Mouse (Mus musculus): Measurements from ENCODE around the gene Ppp1r12c. TPM values are rescaled to one million over a fixed set of nuclear protein-coding genes. Genes with fewer than 3 reads are reported as not detected.
"Not testable (repeated sequence)": the region's sequence is repeated elsewhere in the genome, so short reads cannot be mapped to it uniquely, and the experiment has no call there.

The Ppp1r12c gene
- total RNA-seq (2021), result 100 to 1,000 TPM; 173 to 177 TPM
- long read RNA-seq, experiment 1, transcript Ppp1r12c-201 (22 exons, 2,983 nt), result major isoform, 174 of 298 reads
- long read RNA-seq, experiment 1, transcript Ppp1r12c-202 (22 exons, 2,667 nt), result minor isoform, 52 of 298 reads
- long read RNA-seq, experiment 1, partial matches to known transcripts, result 13 of 298 reads
- long read RNA-seq, experiment 1, other reads (novel, unspliced or antisense), result 59 of 298 reads
- long read RNA-seq, experiment 2, transcript Ppp1r12c-201 (22 exons, 2,983 nt), result major isoform, 140 of 255 reads
- long read RNA-seq, experiment 2, transcript Ppp1r12c-202 (22 exons, 2,667 nt), result minor isoform, 31 of 255 reads
- long read RNA-seq, experiment 2, partial matches to known transcripts, result 13 of 255 reads
- long read RNA-seq, experiment 2, other reads (novel, unspliced or antisense), result 71 of 255 reads

DNA sequence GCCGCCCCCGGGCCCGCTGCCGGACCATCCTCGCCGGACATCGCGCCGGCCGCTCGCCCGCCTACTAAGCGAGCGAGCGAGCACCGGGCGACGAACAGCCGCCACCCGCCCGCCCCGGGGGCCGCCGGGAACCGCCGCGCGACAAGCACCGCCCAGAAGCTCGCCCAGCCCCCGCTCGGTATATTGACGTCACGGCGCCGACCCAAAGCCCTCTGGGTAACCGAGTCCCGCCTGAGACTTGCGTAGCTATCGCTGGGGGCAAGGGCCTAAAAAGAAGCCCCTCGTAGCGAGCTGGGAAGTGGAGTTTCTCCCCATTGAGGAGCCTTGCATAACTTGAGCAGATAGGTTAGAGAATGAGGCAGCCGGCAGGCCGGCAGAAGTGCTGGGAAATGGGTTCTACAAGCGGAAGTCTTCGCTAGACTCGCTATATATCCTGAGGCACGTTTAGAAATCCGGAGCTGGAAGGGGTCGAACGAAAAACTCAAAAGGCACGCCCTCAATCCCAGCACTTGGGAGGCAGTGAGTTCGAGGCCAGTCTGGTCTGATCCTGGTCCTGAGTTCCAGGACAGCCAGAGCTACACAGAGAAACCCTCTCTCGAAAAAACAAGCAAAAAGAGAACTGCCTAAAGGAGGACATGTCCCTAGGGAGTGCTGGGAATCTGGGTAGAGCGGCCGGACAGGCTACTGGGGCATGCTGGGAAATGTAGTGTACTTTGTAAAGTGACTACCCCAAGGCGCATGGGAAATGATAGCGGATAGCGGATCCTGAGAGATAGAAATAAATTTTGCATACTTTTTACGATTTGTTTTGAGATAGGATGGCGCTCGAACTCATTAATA, at the start of gene Ppp1r12c:
Gene Ppp1r12c (minus strand): TSS at position 123 of the 840 bp plus-strand sequence.
- peak within 1 kb of the TSS; percentile 91 for H3K4me3 ChIP-seq
- peak within 1 kb of the TSS; percentile 89 for H3K27ac ChIP-seq
- DNase-seq (ENCODE audit: extremely low spot score in 1 of 2, low spot score in 2 of 2), result peak; percentile 96 to 98
- intact Hi-C loops (cut with DNase I), result loop anchor here (5.0 to 10.0 kb wide), 2 partner anchors 367 to 561 kb away; partner anchors contain the start of genes Leng8 and U2af2
- TF ChIP-seq CTCF (IDR thresholded peaks at IDR 0.05), result no peak

DNA sequence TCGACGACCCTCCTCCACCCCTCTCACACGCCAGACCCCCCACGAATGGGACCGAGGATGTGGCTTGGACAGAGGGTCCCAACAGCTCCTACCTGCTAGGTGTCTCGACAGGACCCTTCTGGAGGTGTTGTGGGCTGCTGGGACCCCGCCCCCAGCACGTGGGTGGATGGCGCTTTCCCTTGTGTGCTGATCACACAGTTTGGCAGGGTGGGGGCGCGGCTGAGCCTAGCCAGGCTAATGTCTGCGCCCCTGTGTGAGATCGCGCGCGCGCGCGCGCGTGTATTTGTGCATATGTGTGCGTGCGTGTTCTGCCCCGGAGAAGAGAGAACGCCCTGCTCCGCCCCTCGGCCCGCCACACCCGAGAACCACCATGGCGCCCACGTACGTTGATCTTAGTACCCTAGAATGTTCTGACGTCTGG, 45.8 kb upstream of the Ppp1r12c start, which contains the start of gene Syt5:
Gene Syt5 (minus strand): TSS at position 321 of the 421 bp plus-strand sequence.
- no peak for TF ChIP-seq CTCF (IDR thresholded peaks at IDR 0.05)
- intact Hi-C loops (cut with DNase I), result no loop called here

GRCm38 (mm10) chr7:4546591-4547131, 45.2 kb upstream of the Ppp1r12c start:
- peak; percentile 95 to 98 for DNase-seq (ENCODE audit: extremely low spot score in 1 of 2, low spot score in 2 of 2)
- Histone ChIP-seq H3K4me3 (peak overlapping the region; percentile 67), H3K27ac (peak overlapping the region; percentile 97)
- no peak; the same call in 1 of the 2 replicates for TF ChIP-seq CTCF (IDR thresholded peaks at IDR 0.05)
- intact Hi-C loops (cut with DNase I), result no loop called here

More for the DNA sequence above, 45.8 kb upstream of the Ppp1r12c start, which contains the start of gene Syt5:
- DNase-seq (ENCODE audit: extremely low spot score in 1 of 2, low spot score in 2 of 2), result peak; percentile 67 to 79
- peak within 1 kb of the TSS; percentile 67 for H3K4me3 ChIP-seq
- peak within 1 kb of the TSS; percentile 97 for H3K27ac ChIP-seq

DNA sequence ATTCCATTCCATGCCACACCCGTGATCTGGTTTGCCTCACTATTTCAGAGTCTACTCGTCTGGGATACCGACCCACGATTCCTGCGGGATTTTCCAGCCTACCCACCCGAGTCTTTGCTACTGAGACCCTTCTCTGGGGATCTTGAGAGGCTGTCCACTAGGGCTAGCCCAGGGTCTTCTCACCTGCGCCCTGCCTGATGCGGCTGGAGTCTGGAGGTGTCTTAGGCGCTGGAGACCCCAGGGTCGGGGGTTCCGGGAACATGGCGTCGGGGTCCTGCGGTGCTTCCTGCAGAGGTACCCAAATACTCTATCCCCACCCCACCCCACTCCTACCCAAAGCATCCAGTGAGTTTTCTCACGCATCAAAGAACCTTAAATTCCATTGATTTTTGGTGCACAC, 44.6 kb upstream of the Ppp1r12c start:
- no peak for TF ChIP-seq CTCF (IDR thresholded peaks at IDR 0.05)
- intact Hi-C loops (cut with DNase I), result no loop called here
- DNase-seq (ENCODE audit: extremely low spot score in 1 of 2, low spot score in 2 of 2), result no peak
- Histone ChIP-seq H3K27ac (peak overlapping the region; percentile 97), H3K4me3 (peak overlapping the region; percentile 67)

GRCm38 (mm10) chr7:4542013-4542412, 40.5 kb upstream of the Ppp1r12c start:
- Histone ChIP-seq H3K4me3 (no peak overlapping the region), H3K27ac (no peak overlapping the region)
- intact Hi-C loops (cut with DNase I), result no loop called here
- no peak for DNase-seq (ENCODE audit: extremely low spot score in 1 of 2, low spot score in 2 of 2)
- no peak for TF ChIP-seq CTCF (IDR thresholded peaks at IDR 0.05)

DNA sequence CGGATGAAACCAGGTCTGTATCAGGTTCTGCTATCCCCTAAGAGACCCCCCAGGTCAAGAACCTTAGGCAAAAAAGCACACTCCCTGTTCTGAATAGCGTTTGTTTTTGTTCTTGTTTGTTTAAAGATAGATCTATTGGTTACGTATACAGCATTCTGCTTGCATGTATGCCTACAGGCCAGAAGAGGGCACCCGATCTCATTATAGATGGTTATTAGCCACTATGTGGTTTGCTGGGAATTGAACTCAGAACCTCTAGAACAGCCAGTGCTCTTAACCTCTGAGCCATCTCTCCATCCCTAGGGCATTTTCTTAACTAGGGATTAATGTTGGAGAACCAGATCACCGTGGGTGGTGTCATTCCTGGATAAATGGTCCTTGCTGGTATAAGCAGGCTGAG, 39.9 kb upstream of the Ppp1r12c start:
- intact Hi-C loops (cut with DNase I), result no loop called here
- peak; percentile 29; the same call in 1 of the 2 replicates for TF ChIP-seq CTCF (IDR thresholded peaks at IDR 0.05)

GRCm38 (mm10) chr7:4539019-4539418, 37.5 kb upstream of the Ppp1r12c start:
- no peak for TF ChIP-seq CTCF (IDR thresholded peaks at IDR 0.05)
- intact Hi-C loops (cut with DNase I), result no loop called here
- H3K4me3 ChIP-seq, result no peak overlapping the region
- no peak overlapping the region for H3K27ac ChIP-seq
- DNase-seq (ENCODE audit: extremely low spot score in 1 of 2, low spot score in 2 of 2), result no peak

More for the DNA sequence above, 39.9 kb upstream of the Ppp1r12c start:
- Histone ChIP-seq H3K4me3 (no peak overlapping the region), H3K27ac (no peak overlapping the region)
- no peak for DNase-seq (ENCODE audit: extremely low spot score in 1 of 2, low spot score in 2 of 2)

- intact Hi-C loops (cut with DNase I), result no loop called here
- Histone ChIP-seq H3K27ac (no peak overlapping the region), H3K4me3 (no peak overlapping the region)
- TF ChIP-seq CTCF (IDR thresholded peaks at IDR 0.05), result no peak
- DNase-seq (ENCODE audit: extremely low spot score in 1 of 2, low spot score in 2 of 2), result no peak
Observed at GRCm38 (mm10) chr7:4537181-4537580, 35.7 kb upstream of the Ppp1r12c start.

DNA sequence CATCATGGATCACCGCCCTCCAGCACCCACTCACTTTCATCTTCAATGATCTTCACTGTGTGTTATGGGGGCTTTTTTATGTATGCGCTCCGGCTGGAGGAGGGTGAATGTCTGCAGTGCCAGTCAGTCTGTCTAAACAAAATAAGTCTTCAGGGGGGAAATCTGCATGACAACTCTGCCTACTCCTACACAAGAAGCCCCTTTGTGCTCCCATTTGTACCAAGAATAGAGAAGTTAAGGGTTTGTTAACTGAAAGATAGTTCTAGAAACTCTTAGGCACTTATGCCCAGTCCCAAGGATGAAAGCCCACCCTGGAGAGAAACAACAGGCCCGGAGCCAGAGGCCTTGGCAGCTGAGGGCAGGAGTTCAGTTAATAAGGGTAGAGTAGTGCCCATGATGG, 34.9 kb upstream of the Ppp1r12c start:
- intact Hi-C loops (cut with DNase I), result no loop called here
- DNase-seq (ENCODE audit: extremely low spot score in 1 of 2, low spot score in 2 of 2), result no peak
- no peak for TF ChIP-seq CTCF (IDR thresholded peaks at IDR 0.05)
- H3K4me3 ChIP-seq, result no peak overlapping the region
- no peak overlapping the region for H3K27ac ChIP-seq

- H3K27ac ChIP-seq, result no peak within 1 kb of the TSS
- intact Hi-C loops (cut with DNase I), result no loop called here
- TF ChIP-seq CTCF (IDR thresholded peaks at IDR 0.05), result no peak
- no peak for DNase-seq (ENCODE audit: extremely low spot score in 1 of 2, low spot score in 2 of 2)
- no peak within 1 kb of the TSS for H3K4me3 ChIP-seq
Observed at GRCm38 (mm10) chr7:4532005-4532729, 30.7 kb upstream of the Ppp1r12c start, which contains the start of gene Dnaaf3. Dnaaf3 (minus strand) TSS chr7:4532453.

GRCm38 (mm10) chr7:4530166-4530565, 28.7 kb upstream of the Ppp1r12c start:
- H3K4me3 ChIP-seq; H3K27ac ChIP-seq; intact Hi-C loops (cut with DNase I); DNase-seq (ENCODE audit: extremely low spot score in 1 of 2, low spot score in 2 of 2): not testable (repeated sequence)
